Mouse (Mus musculus): Measurements from ENCODE around the gene Dlec1.

GRCm38 (mm10) chr9:119128436-119129181 is 26.3 kb downstream of the Dlec1 start:
- TF ChIP-seq POLR2A (IDR thresholded peaks at IDR 0.05; ENCODE audit: insufficient read length, low read depth) (no peak), POLR2AphosphoS2 (IDR thresholded peaks at IDR 0.05; ENCODE audit: insufficient read length, low read depth) (no peak), E2F4 (IDR thresholded peaks at IDR 0.05; ENCODE audit: insufficient read depth) (no peak), MYOD1 (IDR thresholded peaks at IDR 0.05; ENCODE audit: control insufficient read depth in 1 of 3, insufficient read length in 2 of 3, low read depth in 2 of 3) (no peak)
